Mouse (Mus musculus) embryonic facial prominence, embryonic 12.5 days (tissue): ENCODE measurements around the gene Pcnp. TPM values are rescaled to one million over a fixed set of nuclear protein-coding genes. Genes with fewer than 3 reads are reported as not detected.
A peak's percentile ranks its signal among the peaks of the same experiment; 100 is the strongest.

Source experiments
- ATAC-seq: fragments of 200-750 bp; cut with Nextera tagmentation; 2 replicates; pipeline ENCODE4 v1.8.0; 2017; ENCODE audit not compliant: insufficient number of reproducible peaks, insufficient read depth, low FRiP score, low TSS enrichment
- H3K27ac ChIP-seq: fragments of 300-500 bp; sonication (generic); 2 replicates; pipeline ENCODE4 v1.5.1; 2016; ENCODE audit warnings: mild to moderate bottlenecking
- H3K27me3 ChIP-seq: fragments of 300-500 bp; sonication (generic); 2 replicates; pipeline ENCODE4 v1.6.1; 2016; ENCODE audit warnings: mild to moderate bottlenecking, moderate library complexity
- H3K36me3 ChIP-seq: fragments of 300-500 bp; sonication (generic); 2 replicates; pipeline ENCODE4 v1.6.1; 2016; ENCODE audit warnings: mild to moderate bottlenecking
- H3K4me1 ChIP-seq: fragments of 300-500 bp; sonication (generic); 2 replicates; pipeline ENCODE4 v1.6.1; 2016
- H3K4me2 ChIP-seq: fragments of 300-500 bp; sonication (generic); replicated peaks from 2 replicates; pipeline ENCODE4 v1.6.1; 2016; ENCODE audit warnings: mild to moderate bottlenecking, moderate library complexity
- H3K4me3 ChIP-seq: fragments of 300-500 bp; sonication (generic); 2 replicates; pipeline ENCODE4 v1.5.1; 2016; ENCODE audit warnings: mild to moderate bottlenecking
- H3K9ac ChIP-seq: fragments of 300-500 bp; sonication (generic); 2 replicates; pipeline ENCODE4 v1.6.1; 2016; ENCODE audit warnings: mild to moderate bottlenecking, moderate library complexity
- H3K9me3 ChIP-seq: fragments of 300-500 bp; sonication (generic); 2 replicates; pipeline ENCODE4 v1.6.1; 2016; ENCODE audit warnings: mild to moderate bottlenecking, moderate library complexity
- WGBS: fragments of 180-500 bp; shearing (Covaris S2); methylation state at CpG from one replicate; pipeline ENCODE4 v1.1.7; 2016; 5-methylcytosine and 5-hydroxymethylcytosine counted together
- polyA plus RNA-seq: library from polyadenylated mRNA; unstranded; fragments of >200 nt; fragmentation: Nextera tagmentation; extraction: Ambion mirVana; gene quantifications from 2 replicates; pipeline ENCODE4 v1.2.1, GENCODE M21; 2016

Pcnp gene
- polyA plus RNA-seq, 1 experiment from 2014 or later, result 281 TPM

DNA sequence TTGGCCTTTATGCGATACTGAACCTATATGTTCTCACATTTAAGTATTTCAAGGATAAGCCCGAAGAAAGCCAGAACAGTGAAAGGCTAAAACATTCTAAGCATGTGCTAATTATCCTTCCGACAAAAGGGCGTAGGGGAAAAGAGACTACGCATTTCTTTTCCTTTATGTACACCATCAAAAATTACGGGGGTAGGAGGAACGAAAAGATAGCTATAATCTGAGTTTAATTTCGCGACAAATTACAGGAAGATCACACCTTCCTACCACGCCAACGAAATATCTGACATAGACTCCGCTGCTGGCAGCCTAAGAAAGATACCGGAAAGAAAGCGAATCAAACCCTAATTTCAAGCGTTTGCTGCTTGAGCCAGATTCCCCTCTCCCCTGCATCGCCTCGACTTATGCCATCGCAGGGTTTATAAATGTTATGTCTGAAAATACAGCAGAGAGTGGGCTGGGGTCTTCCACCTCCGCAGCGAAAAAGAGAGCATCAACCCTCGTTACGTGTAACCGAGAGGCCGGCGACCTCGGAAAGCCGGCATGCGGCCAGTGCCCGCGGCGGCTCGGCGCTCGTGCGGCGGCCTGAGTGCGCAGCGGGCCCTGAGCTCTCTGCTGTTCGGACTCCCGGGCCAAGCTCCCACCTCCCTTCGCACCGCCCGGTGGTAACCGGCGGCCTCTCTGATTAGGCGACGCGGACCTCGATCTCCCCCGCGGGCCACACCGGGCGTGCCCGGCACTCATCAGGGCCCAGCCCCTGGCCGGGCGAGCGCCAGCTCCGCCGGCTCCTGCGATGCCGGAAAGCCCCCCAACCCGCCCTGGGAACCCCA lies 602 bp downstream of the Pcnp start:
- WGBS, result under 1% methylated on average over 62 of the region's 62 CpGs
- ATAC-seq, result peak; percentile 88
- H3K4me2 ChIP-seq, result peak overlapping the region; percentile 71
- peaks cover 29% of the 10 kb centered on the region for H3K36me3 ChIP-seq
- H3K27me3 ChIP-seq, result no peaks in the 10 kb centered on the region
- no peaks in the 10 kb centered on the region for H3K9me3 ChIP-seq
- peak overlapping the region; percentile 90 for H3K27ac ChIP-seq
- peaks cover 22% of the 10 kb centered on the region for H3K4me1 ChIP-seq
- H3K9ac ChIP-seq, result peak overlapping the region; percentile 96
- H3K4me3 ChIP-seq, result peak overlapping the region; percentile 88

DNA sequence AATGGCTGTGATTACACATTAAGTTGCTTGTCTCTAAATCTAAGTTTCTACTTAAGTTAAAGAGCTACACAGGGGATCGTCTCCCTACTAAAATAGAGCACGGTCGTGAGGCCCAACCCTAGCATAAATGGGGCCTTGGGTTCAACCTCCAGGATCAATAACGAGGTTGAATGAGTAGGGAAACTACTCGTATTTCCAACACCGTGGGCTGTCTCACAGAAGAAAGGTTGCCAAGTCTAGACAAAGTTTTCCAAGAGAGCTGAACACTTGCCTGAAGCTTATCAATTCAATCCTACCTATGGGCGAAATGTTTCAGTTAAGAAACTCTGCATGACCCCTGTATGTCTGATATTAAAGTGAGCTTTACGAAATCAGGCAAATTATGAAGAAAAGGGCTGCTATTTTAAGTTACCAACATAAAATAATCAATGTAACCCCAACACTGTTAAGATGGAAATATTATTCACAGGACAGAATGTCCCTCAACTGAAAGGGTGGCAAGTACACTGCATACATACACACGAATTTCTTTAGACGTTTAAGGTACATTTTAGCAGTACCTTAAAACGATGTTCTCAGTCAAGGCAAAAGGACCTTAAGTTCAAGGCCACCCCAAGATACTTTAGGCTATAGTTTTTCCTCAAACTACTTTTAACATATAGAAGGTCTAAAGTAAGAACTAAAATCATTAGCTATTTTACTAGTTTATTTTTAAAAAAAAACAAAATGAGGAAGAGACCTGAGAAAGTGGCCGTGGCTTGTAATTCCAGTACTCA lies 1.5 kb downstream of the Pcnp start:
- Histone ChIP-seq H3K27ac (no peak overlapping the region), H3K27me3 (no peaks in the 10 kb centered on the region), H3K36me3 (peaks cover 23% of the 10 kb centered on the region), H3K4me2 (peak overlapping the region; percentile 71), H3K9me3 (no peaks in the 10 kb centered on the region), H3K4me3 (peak overlapping the region; percentile 88), H3K4me1 (peaks cover 22% of the 10 kb centered on the region), H3K9ac (peak overlapping the region; percentile 96)
- 47% methylated on average over 12 of the region's 12 CpGs for WGBS
- no peak for ATAC-seq

DNA sequence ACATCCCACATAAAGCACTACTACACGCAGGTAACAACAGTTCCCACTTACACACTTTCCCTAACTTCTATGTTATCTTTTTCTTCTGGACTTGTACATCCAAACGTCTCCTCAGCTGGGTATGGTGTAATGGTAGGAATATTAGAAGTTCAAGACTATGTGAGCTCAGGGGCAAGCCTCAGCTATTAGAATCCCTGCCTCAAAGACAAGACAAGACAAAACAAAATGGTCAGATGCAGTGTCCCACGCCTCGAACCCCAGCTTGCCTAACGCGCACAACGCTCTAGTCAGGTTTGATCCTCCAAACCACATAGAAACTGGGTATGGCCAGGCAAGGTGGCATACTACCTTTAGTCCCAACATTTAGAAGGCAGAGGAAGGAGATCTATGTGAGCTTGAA lies 9.9 kb downstream of the Pcnp start:
- Histone ChIP-seq H3K36me3 (peaks cover 44% of the 10 kb centered on the region), H3K27ac (no peak overlapping the region), H3K4me3 (no peak overlapping the region), H3K4me1 (no peaks in the 10 kb centered on the region), H3K9me3 (no peaks in the 10 kb centered on the region), H3K27me3 (no peaks in the 10 kb centered on the region), H3K9ac (no peak overlapping the region), H3K4me2 (no peak overlapping the region)
- no peak for ATAC-seq
- 94% methylated on average over 7 of the region's 7 CpGs for WGBS

DNA sequence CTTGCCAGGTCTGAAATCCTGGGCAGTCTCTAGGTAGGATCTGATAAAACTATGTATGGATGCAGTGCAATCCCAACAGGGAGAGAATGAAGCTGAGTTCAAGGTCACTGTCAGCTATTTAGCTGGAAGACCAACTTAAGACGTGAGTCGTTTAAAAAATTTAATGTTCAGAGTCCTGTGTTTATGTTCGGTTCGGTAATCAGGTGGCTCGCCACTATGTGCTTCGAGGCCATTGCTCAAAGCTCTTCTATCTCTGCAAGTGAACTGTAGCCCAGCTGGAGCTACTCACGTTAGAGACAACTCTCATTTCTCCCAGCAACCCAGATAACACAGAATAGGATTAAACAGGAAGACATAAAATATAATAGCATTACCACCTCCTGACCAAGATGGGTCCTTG lies 15.5 kb downstream of the Pcnp start:
- H3K9ac ChIP-seq, result no peak overlapping the region
- no peak for ATAC-seq
- H3K4me3 ChIP-seq, result no peak overlapping the region
- WGBS, result 84% methylated on average over 7 of the region's 7 CpGs
- no peak overlapping the region for H3K4me2 ChIP-seq
- H3K27me3 ChIP-seq, result no peaks in the 10 kb centered on the region
- H3K9me3 ChIP-seq, result no peaks in the 10 kb centered on the region
- H3K4me1 ChIP-seq, result no peaks in the 10 kb centered on the region
- H3K36me3 ChIP-seq, result peaks cover 46% of the 10 kb centered on the region
- H3K27ac ChIP-seq, result no peak overlapping the region

DNA sequence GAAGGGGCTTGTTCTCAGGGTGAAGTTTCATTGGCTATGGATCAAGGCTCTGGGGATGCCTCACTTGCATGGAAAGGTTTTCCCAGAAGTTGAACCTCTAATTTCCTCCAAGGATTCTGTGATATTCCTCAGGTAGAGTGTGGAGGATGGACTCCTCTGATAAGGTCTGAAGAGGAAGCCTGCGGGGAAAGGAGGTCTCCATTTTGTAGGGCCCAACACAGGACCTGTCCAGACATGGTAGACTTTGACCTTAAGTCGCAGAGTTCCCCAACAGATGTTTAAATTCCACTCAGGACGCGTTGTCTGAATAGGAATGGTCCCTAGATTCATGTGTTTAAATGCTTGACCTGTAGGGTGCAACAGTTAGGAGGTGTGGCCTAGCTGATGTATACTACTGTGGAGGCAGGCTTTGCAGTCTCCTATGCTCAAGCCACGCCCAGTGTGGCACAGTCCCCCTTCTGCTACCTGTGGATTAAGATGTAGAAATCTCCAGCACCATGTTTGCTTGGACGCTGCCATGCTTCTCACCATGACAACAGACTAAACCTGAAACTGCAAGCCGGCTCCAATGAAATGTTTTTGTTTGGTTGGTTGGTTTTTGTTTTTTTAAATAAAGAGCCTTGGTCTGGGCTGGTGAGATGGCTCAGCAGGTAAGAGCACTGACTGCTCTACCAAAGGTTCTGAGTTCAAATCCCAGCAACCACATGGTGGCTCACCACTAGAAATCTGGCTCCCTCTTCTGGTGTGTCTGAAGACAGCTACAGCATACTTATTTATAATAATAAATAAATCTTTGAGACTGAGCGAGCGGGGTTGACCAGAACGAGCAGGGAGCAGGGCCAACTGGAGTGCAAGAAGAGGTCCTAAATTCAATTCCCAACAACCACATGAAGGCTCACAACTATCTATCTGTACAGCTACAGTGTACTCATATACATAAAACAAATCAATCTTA lies 16.5 kb downstream of the Pcnp start:
- H3K4me3 ChIP-seq, result no peak overlapping the region
- H3K27me3 ChIP-seq, result no peaks in the 10 kb centered on the region
- no peaks in the 10 kb centered on the region for H3K9me3 ChIP-seq
- no peak overlapping the region for H3K27ac ChIP-seq
- peaks cover 39% of the 10 kb centered on the region for H3K36me3 ChIP-seq
- no peak overlapping the region for H3K4me2 ChIP-seq
- no peak overlapping the region for H3K9ac ChIP-seq
- H3K4me1 ChIP-seq, result no peaks in the 10 kb centered on the region
- WGBS, result 87% methylated on average over 10 of the region's 10 CpGs
- no peak for ATAC-seq

DNA sequence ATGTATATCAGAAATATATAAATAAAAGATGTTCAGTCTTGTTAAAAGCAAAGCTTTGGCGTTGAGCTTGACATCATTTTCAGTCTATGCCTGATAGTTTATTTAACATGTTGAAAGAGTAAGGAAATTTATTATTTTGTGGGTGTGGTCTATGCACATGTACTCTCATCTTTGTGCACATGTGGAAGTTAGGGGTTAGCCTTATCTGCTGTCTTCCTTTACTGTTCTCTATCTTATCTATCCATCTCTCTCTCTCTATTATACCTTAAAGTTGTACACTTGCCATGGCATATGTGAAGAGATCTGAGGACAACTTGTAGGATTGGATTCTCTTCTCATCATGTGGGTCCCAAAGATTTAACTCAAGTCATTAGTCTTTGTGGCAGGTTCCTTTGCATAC lies 20.7 kb downstream of the Pcnp start:
- H3K27me3 ChIP-seq, result no peaks in the 10 kb centered on the region
- no peak overlapping the region for H3K4me3 ChIP-seq
- no peak overlapping the region for H3K4me2 ChIP-seq
- H3K9me3 ChIP-seq, result no peaks in the 10 kb centered on the region
- WGBS, result 97% methylated on average over 1 of the region's 1 CpGs
- ATAC-seq, result no peak
- H3K36me3 ChIP-seq, result peaks cover 38% of the 10 kb centered on the region
- H3K27ac ChIP-seq, result no peak overlapping the region
- H3K4me1 ChIP-seq, result no peaks in the 10 kb centered on the region
- H3K9ac ChIP-seq, result no peak overlapping the region

DNA sequence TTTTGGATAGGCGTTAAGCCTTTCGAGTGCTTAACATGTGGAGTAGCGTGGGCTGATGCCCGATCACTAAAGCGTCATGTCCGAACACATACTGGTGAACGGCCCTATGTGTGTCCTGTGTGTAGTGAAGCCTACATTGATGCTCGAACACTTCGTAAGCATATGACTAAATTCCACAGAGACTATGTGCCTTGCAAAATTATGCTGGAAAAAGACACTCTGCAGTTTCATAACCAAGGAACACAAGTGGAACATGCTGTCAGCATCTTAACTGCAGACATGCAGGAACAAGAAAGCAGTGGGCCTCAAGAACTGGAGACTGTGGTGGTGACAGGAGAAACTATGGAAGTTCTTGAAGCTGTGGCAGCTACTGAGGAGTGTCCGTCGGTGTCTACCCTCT lies 22.7 kb downstream of the Pcnp start:
- Histone ChIP-seq H3K4me2 (no peak overlapping the region), H3K4me1 (no peaks in the 10 kb centered on the region), H3K9me3 (no peaks in the 10 kb centered on the region), H3K27me3 (no peaks in the 10 kb centered on the region), H3K4me3 (no peak overlapping the region), H3K36me3 (peaks cover 37% of the 10 kb centered on the region), H3K27ac (no peak overlapping the region), H3K9ac (no peak overlapping the region)
- ATAC-seq, result no peak
- WGBS, result 94% methylated on average over 11 of the region's 11 CpGs

DNA sequence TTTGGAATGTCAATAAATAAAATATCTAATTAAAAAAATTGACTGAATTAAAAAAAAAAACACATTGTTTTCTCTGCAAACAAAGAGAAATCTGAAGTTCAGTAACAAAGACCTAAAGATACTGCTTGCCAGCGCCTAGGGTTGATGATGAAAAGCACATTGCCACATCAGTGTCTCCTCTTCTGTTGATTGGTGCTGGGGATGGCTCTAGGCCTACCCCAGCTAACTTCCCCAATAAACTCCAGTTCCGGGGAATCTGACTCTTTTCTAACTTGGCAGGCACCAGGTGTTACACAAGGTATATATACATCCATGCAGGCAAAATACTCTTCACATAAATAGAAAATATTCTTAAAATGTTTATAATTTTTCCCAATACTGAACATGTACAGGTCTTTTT lies 35.3 kb downstream of the Pcnp start:
- H3K9ac ChIP-seq, result no peak overlapping the region
- peaks cover 30% of the 10 kb centered on the region for H3K36me3 ChIP-seq
- H3K4me1 ChIP-seq, result no peaks in the 10 kb centered on the region
- no peaks in the 10 kb centered on the region for H3K9me3 ChIP-seq
- WGBS, result 86% methylated on average over 2 of the region's 2 CpGs
- no peak overlapping the region for H3K4me2 ChIP-seq
- no peaks in the 10 kb centered on the region for H3K27me3 ChIP-seq
- ATAC-seq, result no peak
- no peak overlapping the region for H3K4me3 ChIP-seq
- no peak overlapping the region for H3K27ac ChIP-seq

DNA sequence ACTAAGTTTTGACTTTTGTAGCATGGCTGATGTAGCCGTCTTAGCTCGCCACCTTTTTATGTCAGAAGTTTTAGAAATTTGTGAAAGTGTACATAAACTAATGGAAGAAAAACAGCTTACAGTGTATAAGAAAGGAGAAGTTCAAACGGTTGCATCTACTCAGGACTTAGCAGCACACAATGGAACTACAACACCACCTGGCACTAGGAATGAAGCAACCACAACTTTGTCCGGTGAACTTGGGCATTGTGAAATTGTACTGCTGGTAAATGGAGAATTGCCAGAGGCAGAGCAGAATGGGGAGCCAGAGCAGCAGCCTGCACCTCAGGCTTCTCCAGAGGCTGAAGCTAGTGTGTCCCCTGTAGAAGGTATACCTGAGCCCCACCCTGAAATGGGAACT lies 39.2 kb downstream of the Pcnp start:
- H3K36me3 ChIP-seq, result peaks cover 26% of the 10 kb centered on the region
- WGBS, result 93% methylated on average over 4 of the region's 4 CpGs

DNA sequence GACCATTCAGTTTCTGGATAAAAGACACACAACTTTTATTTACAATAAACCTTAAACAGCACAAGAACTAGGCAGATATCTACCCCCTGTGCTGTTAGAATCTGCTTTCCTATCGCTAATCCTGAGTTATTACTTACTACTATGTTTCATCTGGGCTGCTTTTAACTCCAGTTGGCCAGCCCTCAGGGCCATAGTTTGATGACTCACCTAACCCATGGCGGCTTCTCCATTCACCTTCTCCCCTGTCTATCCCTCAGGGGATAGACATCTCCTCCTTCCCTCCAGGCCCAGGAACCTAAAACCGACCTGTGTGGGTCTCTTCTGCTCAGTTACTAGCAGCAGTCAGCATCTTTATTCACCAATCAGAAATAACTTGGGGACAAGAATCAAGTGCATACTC lies 43.5 kb downstream of the Pcnp start:
- WGBS, result 87% methylated on average over 3 of the region's 3 CpGs

More for the DNA sequence above, 39.2 kb downstream of the Pcnp start:
- ATAC-seq, result no peak
- H3K9me3 ChIP-seq, result no peaks in the 10 kb centered on the region
- H3K27ac ChIP-seq, result no peak overlapping the region
- no peak overlapping the region for H3K9ac ChIP-seq
- H3K4me3 ChIP-seq, result no peak overlapping the region
- no peak overlapping the region for H3K4me2 ChIP-seq
- no peaks in the 10 kb centered on the region for H3K27me3 ChIP-seq
- H3K4me1 ChIP-seq, result no peaks in the 10 kb centered on the region

DNA sequence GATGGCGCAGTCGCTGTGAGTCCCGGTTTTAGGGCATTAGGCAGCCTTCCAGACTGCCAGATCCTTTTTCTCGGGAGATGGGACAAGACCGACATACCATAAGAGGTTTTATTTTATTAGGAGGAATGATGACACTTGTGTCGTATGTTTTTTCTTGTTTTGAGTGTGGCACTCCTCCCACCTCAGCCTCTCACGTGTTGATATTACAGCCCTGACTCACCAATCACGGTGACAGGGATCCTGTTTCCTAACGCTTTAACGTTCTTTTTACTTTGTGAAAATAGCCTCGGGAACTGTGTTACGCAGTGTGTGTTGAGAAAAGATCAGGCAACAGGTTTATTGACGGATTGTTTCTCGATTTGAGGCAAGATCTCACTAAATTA lies 54.6 kb downstream of the Pcnp start:
- Histone ChIP-seq H3K36me3 (peaks cover 28% of the 10 kb centered on the region), H3K27ac (peak overlapping the region; percentile 86; the same call in 1 of the 2 replicates), H3K27me3 (no peaks in the 10 kb centered on the region), H3K4me1 (peaks cover 15% of the 10 kb centered on the region), H3K4me2 (peak overlapping the region; percentile 68), H3K9me3 (no peaks in the 10 kb centered on the region), H3K9ac (peak overlapping the region; percentile 93), H3K4me3 (peak overlapping the region; percentile 99)
- WGBS, result 4% methylated on average over 14 of the region's 14 CpGs
- no peak for ATAC-seq

More for the DNA sequence above, 43.5 kb downstream of the Pcnp start:
- Histone ChIP-seq H3K4me2 (no peak overlapping the region), H3K36me3 (peaks cover 30% of the 10 kb centered on the region), H3K9ac (no peak overlapping the region), H3K27me3 (no peaks in the 10 kb centered on the region), H3K27ac (no peak overlapping the region), H3K9me3 (no peaks in the 10 kb centered on the region), H3K4me1 (no peaks in the 10 kb centered on the region), H3K4me3 (no peak overlapping the region)
- ATAC-seq, result no peak
